ENCODE assay signal across 13 mouse cellular contexts in genomic region chr13:72636331-72636851, GRCm38 (mm10). TPM values are rescaled to one million over a fixed set of nuclear protein-coding genes. Genes with fewer than 3 reads are reported as not detected.
DNase-seq lines count a peak whose midpoint lies in the region; ATAC-seq lines count a peak whose summit lies in the region.
"Had no signal": no experiment of that assay in that cellular context is flagged by ENCODE, and none has a peak within 500 bp of the region (broad histone marks: within the 10 kb centered on the region; RNA-seq: fewer than 3 reads in every experiment).

No protein-coding gene starts in this region.

- peak; percentile 26 for DNase-seq in retina, embryonic 14.5 days (ENCODE audit: low spot score)
- no peak for DNase-seq in retina, postnatal 1 day
- peak; percentile 67 for DNase-seq in midbrain, embryonic 14.5 days
- no peak for DNase-seq in right cerebral cortex, postnatal 14 days
- no peak for DNase-seq in left cerebral cortex, postnatal 25 days (ENCODE audit: low spot score in 2 of 2)
- DNase-seq in gastrocnemius, postnatal 36 days = no peak
- no peak for DNase-seq in ovary, postnatal 36 days (ENCODE audit: low spot score)
- DNase-seq: left cerebral cortex, postnatal 4 days had no signal

- peaks cover 60% of the 10 kb centered on the region for H3K4me1 ChIP-seq in hindbrain, embryonic 13.5 days (replicated peaks)
- peaks cover 62% of the 10 kb centered on the region for H3K4me1 ChIP-seq in midbrain, embryonic 14.5 days (ENCODE audit: control insufficient read depth, insufficient read depth, low read length)

- intact Hi-C loops in left cerebral cortex, postnatal 25 days (cut with DNase I) = loop anchor here (5.0 kb wide), 2 partner anchors 401 to 631 kb away; no protein-coding TSS in a partner anchor
- intact Hi-C loops in gastrocnemius, postnatal 36 days (cut with DNase I) = no loop called here

- peak overlapping the region; percentile 70; the same call in 1 of the 2 replicates for H3K27ac ChIP-seq in hindbrain, embryonic 13.5 days
- H3K27ac ChIP-seq in midbrain, embryonic 14.5 days (replicated peaks; ENCODE audit: low read depth, low read length) = peak overlapping the region; percentile 67
- H3K27ac ChIP-seq: forebrain, embryonic 13.5 days; layer of hippocampus, adult 2 months had no signal

- H3K27me3 ChIP-seq in hindbrain, embryonic 13.5 days = peaks cover 86% of the 10 kb centered on the region
- peaks cover 27% of the 10 kb centered on the region for H3K27me3 ChIP-seq in midbrain, embryonic 14.5 days (ENCODE audit: control insufficient read depth, insufficient read depth, low read length)

- no peak for ATAC-seq in hindbrain, embryonic 13.5 days (ENCODE audit: low FRiP score)
- ATAC-seq in midbrain, embryonic 14.5 days (ENCODE audit: low FRiP score, low TSS enrichment) = no peak
- ATAC-seq: forebrain, embryonic 13.5 days had no signal

- no peaks in the 10 kb centered on the region for H3K9me3 ChIP-seq in hindbrain, embryonic 13.5 days
- no peaks in the 10 kb centered on the region for H3K9me3 ChIP-seq in midbrain, embryonic 14.5 days (ENCODE audit: control insufficient read depth, low read length)
- H3K9me3 ChIP-seq: forebrain, embryonic 13.5 days had no signal

- peak overlapping the region; percentile 42 for H3K4me2 ChIP-seq in hindbrain, embryonic 13.5 days
- H3K4me2 ChIP-seq in midbrain, embryonic 14.5 days (ENCODE audit: low read length) = peak overlapping the region; percentile 79
- H3K4me2 ChIP-seq: forebrain, embryonic 13.5 days had no signal

- WGBS in hindbrain, embryonic 13.5 days = 4% methylated on average over 20 of the region's 20 CpGs
- 4% methylated on average over 20 of the region's 20 CpGs for WGBS in midbrain, embryonic 14.5 days

- 0 out of 2 replicates have a peak, but pooled peaks cover 4% of the 10 kb centered on the region for H3K36me3 ChIP-seq in hindbrain, embryonic 13.5 days
- peaks cover 21% of the 10 kb centered on the region for H3K36me3 ChIP-seq in midbrain, embryonic 14.5 days (ENCODE audit: control insufficient read depth, insufficient read depth, low read length)

- H3K9ac ChIP-seq in hindbrain, embryonic 13.5 days = peak overlapping the region; percentile 49; the same call in 1 of the 2 replicates
- H3K9ac ChIP-seq in midbrain, embryonic 14.5 days (replicated peaks; ENCODE audit: low read length) = peak overlapping the region; percentile 24; the same call in 1 of the 2 replicates
- H3K9ac ChIP-seq: forebrain, embryonic 13.5 days had no signal

- peak overlapping the region; percentile 15 for H3K4me3 ChIP-seq in hindbrain, embryonic 13.5 days
- peak overlapping the region; percentile 16 for H3K4me3 ChIP-seq in midbrain, embryonic 14.5 days (replicated peaks; ENCODE audit: low read depth, low read length)
- H3K4me3 ChIP-seq: forebrain, embryonic 13.5 days; layer of hippocampus, adult 2 months had no signal

RNA-seq across cellular contexts. Expression of gene Irx2, which starts 7.8 kb away (rescaled TPM):
- polyA plus RNA-seq in hindbrain, embryonic 13.5 days (2015; fragmentation: Nextera tagmentation; extraction: Ambion mirVana) = 36.4 and 40.7 TPM in 2 replicates
- 57.1 and 64.8 TPM in 2 replicates for polyA plus RNA-seq in midbrain, embryonic 14.5 days (2014; fragmentation: Nextera tagmentation; extraction: Ambion mirVana)
- total RNA-seq in left cerebral cortex, postnatal 25 days (2021) = not detected
- not detected for total RNA-seq in gastrocnemius, postnatal 36 days (2021)
- total RNA-seq: common myeloid progenitor, adult 5-6 weeks; megakaryocyte, adult 5-6 weeks had no signal

Comparison
In these comparisons a context has a peak if more than half of its experiments do, and no peak if none do; other contexts are left out.
1. DNase-seq: peak in retina, embryonic 14.5 days (single experiment) and midbrain, embryonic 14.5 days (single experiment); none in retina, postnatal 1 day (single experiment), right cerebral cortex, postnatal 14 days (single experiment), left cerebral cortex, postnatal 25 days (0 of 2), gastrocnemius, postnatal 36 days (0 of 2) and ovary, postnatal 36 days (single experiment).